Mouse (Mus musculus): ENCODE measurements around the gene Slc16a9.

Slc16a9 gene

DNA sequence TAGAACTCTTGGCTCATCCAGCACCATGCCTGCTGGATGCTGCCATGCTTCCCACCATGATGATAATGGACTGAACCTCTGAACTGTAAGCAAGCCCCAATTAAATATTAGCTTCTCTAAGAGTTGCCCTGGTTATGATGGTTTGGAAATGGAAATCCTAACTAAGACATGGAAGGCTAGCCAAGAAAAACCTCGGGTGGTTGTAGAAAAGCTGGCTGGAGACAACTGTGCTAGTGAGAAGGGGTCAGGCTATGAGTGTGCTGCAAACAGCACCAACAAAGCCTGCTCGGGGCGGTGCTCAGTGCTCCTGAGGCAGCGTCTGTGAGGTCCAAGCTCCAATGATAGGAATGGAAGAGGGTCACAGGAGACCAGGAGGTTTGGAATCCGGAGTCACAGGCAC, 65.7 kb downstream of the Slc16a9 start:
- TF ChIP-seq GATA4 (IDR thresholded peaks at IDR 0.05; ENCODE audit: insufficient replicate concordance, low read length), result no peak

GRCm38 (mm10) chr10:70315895-70316294, 71.0 kb downstream of the Slc16a9 start:
- TF ChIP-seq GATA4 (IDR thresholded peaks at IDR 0.05; ENCODE audit: insufficient replicate concordance, low read length), result no peak

GRCm38 (mm10) chr10:70316856-70317255, 72.0 kb downstream of the Slc16a9 start:
- TF ChIP-seq GATA4 (IDR thresholded peaks at IDR 0.05; ENCODE audit: insufficient replicate concordance, low read length), result no peak

- TF ChIP-seq GATA4 (IDR thresholded peaks at IDR 0.05; ENCODE audit: insufficient replicate concordance, low read length), result no peak
These were observed 72.6 kb downstream of the Slc16a9 start for GRCm38 (mm10) chr10:70317394-70317965.

- TF ChIP-seq GATA4 (IDR thresholded peaks at IDR 0.05; ENCODE audit: insufficient replicate concordance, low read length), result no peak
These were observed 73.7 kb downstream of the Slc16a9 start for GRCm38 (mm10) chr10:70318630-70319029.

- no peak for TF ChIP-seq GATA4 (IDR thresholded peaks at IDR 0.05; ENCODE audit: insufficient replicate concordance, low read length)
These were observed 80.6 kb downstream of the Slc16a9 start for GRCm38 (mm10) chr10:70325518-70325917.

DNA sequence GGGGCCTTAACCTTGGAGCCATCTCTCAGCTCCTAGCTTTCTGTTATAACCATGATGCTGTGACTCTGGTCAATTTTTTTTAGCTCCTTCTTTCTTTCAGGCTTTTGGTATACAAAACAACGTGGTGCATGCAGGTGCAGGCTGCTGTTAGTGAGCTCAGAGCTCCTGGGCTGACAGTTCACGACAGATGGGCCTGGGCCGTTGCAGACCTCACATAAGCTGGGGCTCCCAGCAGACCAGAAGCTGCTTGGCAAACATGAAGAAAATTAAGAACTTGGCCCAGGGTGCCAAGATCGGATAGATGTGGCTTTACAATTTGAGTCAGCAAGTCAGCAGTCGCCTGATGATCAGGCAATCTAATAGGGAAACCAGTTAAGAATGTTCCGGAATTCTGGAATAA, 82.4 kb downstream of the Slc16a9 start:
- TF ChIP-seq GATA4 (IDR thresholded peaks at IDR 0.05; ENCODE audit: insufficient replicate concordance, low read length), result no peak

DNA sequence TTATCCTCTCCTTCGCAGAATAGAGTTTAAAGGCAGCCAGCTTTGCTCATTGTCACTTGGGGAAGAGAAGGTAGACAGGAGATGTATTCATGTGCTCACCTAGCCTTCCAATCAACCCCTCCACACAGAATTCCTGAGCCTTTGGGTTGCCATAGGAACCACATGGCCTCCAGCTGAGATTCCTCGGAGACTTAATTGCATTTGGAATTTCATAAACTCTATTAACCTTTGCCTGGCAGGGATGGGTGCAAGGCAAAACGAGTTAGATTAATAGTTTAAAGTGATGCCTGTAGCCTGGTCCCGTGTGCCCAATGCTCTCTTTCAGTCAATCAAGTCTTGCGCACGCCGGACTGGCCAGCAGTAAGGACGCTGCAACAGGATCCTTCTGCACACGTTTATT, 83.2 kb downstream of the Slc16a9 start:
- no peak for TF ChIP-seq GATA4 (IDR thresholded peaks at IDR 0.05; ENCODE audit: insufficient replicate concordance, low read length)
